Mouse (Mus musculus): ENCODE data around the gene Mrps27. TPM values are rescaled to one million over a fixed set of nuclear protein-coding genes. Genes with fewer than 3 reads are reported as not detected.
A peak's percentile ranks its signal among the peaks of the same experiment; 100 is the strongest.

Mrps27 gene
- polyA plus RNA-seq, 1 experiment, result 50.4 TPM

- Histone ChIP-seq H3K27me3 (ENCODE audit: control insufficient read depth, insufficient read depth, insufficient read length) (no peaks in the 10 kb centered on the region), H3K36me3 (ENCODE audit: control insufficient read depth, insufficient read depth) (peaks cover 28% of the 10 kb centered on the region), H3ac (ENCODE audit: control insufficient read depth, insufficient read length, low read depth) (no peak overlapping the region), H3K79me3 (ENCODE audit: low read depth) (no peaks in the 10 kb centered on the region), H3K4me3 (ENCODE audit: insufficient read depth, poor library complexity, severe bottlenecking) (no peak overlapping the region), H3K79me2 (ENCODE audit: control insufficient read depth, insufficient read depth) (no peaks in the 10 kb centered on the region)
- TF ChIP-seq USF1 (IDR thresholded peaks at IDR 0.05; ENCODE audit: low read depth), result no peak
- TF ChIP-seq MAX (IDR thresholded peaks at IDR 0.05), result no peak
- no peak for TF ChIP-seq CEBPB (IDR thresholded peaks at IDR 0.05; ENCODE audit: low read depth)
- no peak for TF ChIP-seq FOSL1 (IDR thresholded peaks at IDR 0.05; ENCODE audit: insufficient read depth, low read length, poor library complexity, severe bottlenecking)
Measured at GRCm38 (mm10) chr13:99413481-99414351, 69.1 kb downstream of the Mrps27 start.

- Histone ChIP-seq H3K79me3 (ENCODE audit: low read depth) (no peaks in the 10 kb centered on the region), H3K36me3 (ENCODE audit: control insufficient read depth, insufficient read depth) (peaks cover 28% of the 10 kb centered on the region), H3K79me2 (ENCODE audit: control insufficient read depth, insufficient read depth) (no peaks in the 10 kb centered on the region), H3K4me3 (ENCODE audit: insufficient read depth, poor library complexity, severe bottlenecking) (no peak overlapping the region), H3K27me3 (ENCODE audit: control insufficient read depth, insufficient read depth, insufficient read length) (no peaks in the 10 kb centered on the region), H3ac (ENCODE audit: control insufficient read depth, insufficient read length, low read depth) (no peak overlapping the region)
- TF ChIP-seq MAX (IDR thresholded peaks at IDR 0.05), result no peak
- TF ChIP-seq CTCF (IDR thresholded peaks at IDR 0.05; ENCODE audit: control insufficient read depth, insufficient read depth, insufficient read length), result no peak
- TF ChIP-seq MYOD1 (IDR thresholded peaks at IDR 0.05; ENCODE audit: control insufficient read depth, insufficient read length, low read depth), result no peak
- no peak for TF ChIP-seq MYOG (IDR thresholded peaks at IDR 0.05; ENCODE audit: control insufficient read depth, extremely low read depth, insufficient read length)
- TF ChIP-seq USF1 (IDR thresholded peaks at IDR 0.05; ENCODE audit: low read depth), result no peak
Measured at GRCm38 (mm10) chr13:99414352-99414742, 69.8 kb downstream of the Mrps27 start.

- no peaks in the 10 kb centered on the region for H3K79me3 ChIP-seq (ENCODE audit: low read depth)
- no peak overlapping the region for H3K4me3 ChIP-seq (ENCODE audit: insufficient read depth, poor library complexity, severe bottlenecking)
- no peaks in the 10 kb centered on the region for H3K27me3 ChIP-seq (ENCODE audit: control insufficient read depth, insufficient read depth, insufficient read length)
- H3K36me3 ChIP-seq (ENCODE audit: control insufficient read depth, insufficient read depth), result peaks cover 20% of the 10 kb centered on the region
- no peaks in the 10 kb centered on the region for H3K79me2 ChIP-seq (ENCODE audit: control insufficient read depth, insufficient read depth)
- TF ChIP-seq FOSL1 (IDR thresholded peaks at IDR 0.05; ENCODE audit: insufficient read depth, low read length, poor library complexity, severe bottlenecking), result no peak
- no peak for TF ChIP-seq MYOD1 (IDR thresholded peaks at IDR 0.05; ENCODE audit: control insufficient read depth, insufficient read length, low read depth)
- no peak for TF ChIP-seq USF1 (IDR thresholded peaks at IDR 0.05; ENCODE audit: low read depth)
- TF ChIP-seq MYOG (IDR thresholded peaks at IDR 0.05; ENCODE audit: control insufficient read depth, extremely low read depth, insufficient read length), result no peak
- TF ChIP-seq CTCF (IDR thresholded peaks at IDR 0.05; ENCODE audit: control insufficient read depth, insufficient read depth, insufficient read length), result no peak
- TF ChIP-seq CEBPB (IDR thresholded peaks at IDR 0.05; ENCODE audit: low read depth), result no peak
- no peak overlapping the region for H3ac ChIP-seq (ENCODE audit: control insufficient read depth, insufficient read length, low read depth)
Measured at GRCm38 (mm10) chr13:99416601-99417000, 72.0 kb downstream of the Mrps27 start.

GRCm38 (mm10) chr13:99423581-99423980 lies 79.0 kb downstream of the Mrps27 start:
- no peaks in the 10 kb centered on the region for H3K27me3 ChIP-seq (ENCODE audit: control insufficient read depth, insufficient read depth, insufficient read length)
- H3K79me3 ChIP-seq (ENCODE audit: low read depth), result no peaks in the 10 kb centered on the region
- TF ChIP-seq FOSL1 (IDR thresholded peaks at IDR 0.05; ENCODE audit: insufficient read depth, low read length, poor library complexity, severe bottlenecking) (no peak), CEBPB (IDR thresholded peaks at IDR 0.05; ENCODE audit: low read depth) (no peak), USF1 (IDR thresholded peaks at IDR 0.05; ENCODE audit: low read depth) (no peak), MAX (IDR thresholded peaks at IDR 0.05) (no peak), MYOD1 (IDR thresholded peaks at IDR 0.05; ENCODE audit: control insufficient read depth, insufficient read length, low read depth) (no peak), MYOG (IDR thresholded peaks at IDR 0.05; ENCODE audit: control insufficient read depth, extremely low read depth, insufficient read length) (no peak), CTCF (IDR thresholded peaks at IDR 0.05; ENCODE audit: control insufficient read depth, insufficient read depth, insufficient read length) (no peak)
- no peak overlapping the region for H3K4me3 ChIP-seq (ENCODE audit: insufficient read depth, poor library complexity, severe bottlenecking)
- peaks cover 57% of the 10 kb centered on the region for H3K36me3 ChIP-seq (ENCODE audit: control insufficient read depth, insufficient read depth)
- H3K79me2 ChIP-seq (ENCODE audit: control insufficient read depth, insufficient read depth), result no peaks in the 10 kb centered on the region
- H3ac ChIP-seq (ENCODE audit: control insufficient read depth, insufficient read length, low read depth), result no peak overlapping the region

GRCm38 (mm10) chr13:99433068-99434008 lies 88.8 kb downstream of the Mrps27 start:
- Histone ChIP-seq H3K79me3 (ENCODE audit: low read depth) (peaks cover 10% of the 10 kb centered on the region), H3K79me2 (ENCODE audit: control insufficient read depth, insufficient read depth) (peaks cover 20% of the 10 kb centered on the region), H3K27me3 (ENCODE audit: control insufficient read depth, insufficient read depth, insufficient read length) (no peaks in the 10 kb centered on the region), H3K4me3 (ENCODE audit: insufficient read depth, poor library complexity, severe bottlenecking) (no peak overlapping the region), H3ac (ENCODE audit: control insufficient read depth, insufficient read length, low read depth) (no peak overlapping the region), H3K36me3 (ENCODE audit: control insufficient read depth, insufficient read depth) (peaks cover 96% of the 10 kb centered on the region)
- TF ChIP-seq MYOG (IDR thresholded peaks at IDR 0.05; ENCODE audit: control insufficient read depth, extremely low read depth, insufficient read length), result no peak
- TF ChIP-seq FOSL1 (IDR thresholded peaks at IDR 0.05; ENCODE audit: insufficient read depth, low read length, poor library complexity, severe bottlenecking), result no peak
- TF ChIP-seq MYOD1 (IDR thresholded peaks at IDR 0.05; ENCODE audit: control insufficient read depth, insufficient read length, low read depth), result peak; percentile 92

All from C2C12 (cell line).